Mouse (Mus musculus) naive thymus-derived CD4-positive, alpha-beta T cell, adult 2 months (primary cell): Measurements from ENCODE around the gene Pidd1.

ENCODE experiments used
- DNase-seq: peaks from one replicate; pipeline ENCODE4 v3.0.0-alpha.2; 2011; ENCODE audit warnings: low read depth

The Pidd1 gene

GRCm38 (mm10) chr7:141443828-141444237 is at the start of gene Pidd1:
Pidd1 (minus strand) TSS chr7:141444025.
- DNase-seq, result peak; percentile 66

- no peak for DNase-seq
These were observed 48.9 kb upstream of the Pidd1 start for GRCm38 (mm10) chr7:141492738-141493137.

GRCm38 (mm10) chr7:141491151-141491550 is 47.3 kb upstream of the Pidd1 start:
- DNase-seq, result peak; percentile 26

- DNase-seq, result no peak
These were observed 43.3 kb upstream of the Pidd1 start for GRCm38 (mm10) chr7:141487141-141487540.

- no peak for DNase-seq
These were observed 42.4 kb upstream of the Pidd1 start for GRCm38 (mm10) chr7:141486239-141486638.

GRCm38 (mm10) chr7:141485606-141486005 is 41.8 kb upstream of the Pidd1 start:
- no peak for DNase-seq

GRCm38 (mm10) chr7:141485186-141485585 is 41.4 kb upstream of the Pidd1 start:
- DNase-seq, result no peak

GRCm38 (mm10) chr7:141484186-141485120 is 40.6 kb upstream of the Pidd1 start:
- DNase-seq, result no peak

- no peak for DNase-seq
These were observed 39.4 kb upstream of the Pidd1 start for GRCm38 (mm10) chr7:141483114-141483653.

GRCm38 (mm10) chr7:141482531-141483024 is 38.8 kb upstream of the Pidd1 start:
- DNase-seq, result peak; percentile 13

- peak; percentile 69 for DNase-seq
These were observed 37.9 kb upstream of the Pidd1 start for GRCm38 (mm10) chr7:141481498-141482401.

- peak; percentile 91 for DNase-seq
These were observed 37.1 kb upstream of the Pidd1 start for GRCm38 (mm10) chr7:141480842-141481497.

- peak; percentile 17 for DNase-seq
These were observed 34.5 kb upstream of the Pidd1 start for GRCm38 (mm10) chr7:141478270-141478748.

GRCm38 (mm10) chr7:141477578-141478269 is 33.9 kb upstream of the Pidd1 start:
- peak; percentile 33 for DNase-seq

- DNase-seq, result no peak
These were observed 33.2 kb upstream of the Pidd1 start for GRCm38 (mm10) chr7:141476981-141477370.

GRCm38 (mm10) chr7:141476226-141476980 is 32.6 kb upstream of the Pidd1 start:
- peak; percentile 48 for DNase-seq

GRCm38 (mm10) chr7:141475805-141476158 is 32.0 kb upstream of the Pidd1 start:
- peak; percentile 38 for DNase-seq

GRCm38 (mm10) chr7:141475011-141475804 is 31.4 kb upstream of the Pidd1 start, which contains the start of the genes Polr2l and Tspan4:
Polr2l (minus strand) TSS chr7:141475132.
Tspan4 (plus strand) TSS chr7:141475240.
- DNase-seq, result peak; percentile 93

- DNase-seq, result no peak
These were observed 30.3 kb upstream of the Pidd1 start for GRCm38 (mm10) chr7:141474160-141474559.
